Mouse (Mus musculus) thymus, adult 2 months (tissue): Measurements from ENCODE around the gene Cep250. TPM values are rescaled to one million over a fixed set of nuclear protein-coding genes. Genes with fewer than 3 reads are reported as not detected.

ENCODE experiments used
- DNase-seq: peaks from one replicate; pipeline ENCODE4 v3.0.0; 2021
- H3K27ac ChIP-seq: fragments of 200-500 bp; 2 replicates; pipeline ENCODE4 v1.5.1; 2012; ENCODE audit warnings: low read length, control low read depth; ENCODE audit not compliant: control insufficient read depth, insufficient read depth
- H3K27me3 ChIP-seq: fragments of 200-500 bp; 2 replicates; pipeline ENCODE4 v1.6.1; 2012; ENCODE audit warnings: mild to moderate bottlenecking, low read length, moderate library complexity, mixed read lengths; ENCODE audit not compliant: control insufficient read depth, insufficient read depth
- H3K36me3 ChIP-seq: fragments of 200-500 bp; 2 replicates; pipeline ENCODE4 v1.6.1; 2012; ENCODE audit warnings: mild to moderate bottlenecking, low read length, moderate library complexity; ENCODE audit not compliant: control insufficient read depth, insufficient read depth
- H3K4me1 ChIP-seq: fragments of 200-500 bp; replicated peaks from 2 replicates; pipeline ENCODE4 v1.6.1; 2012; ENCODE audit warnings: low read length; ENCODE audit not compliant: control insufficient read depth, insufficient read depth
- H3K4me3 ChIP-seq: fragments of 200-500 bp; 2 replicates; pipeline ENCODE4 v1.5.1; 2012; ENCODE audit warnings: mild to moderate bottlenecking, low read length, control low read depth, moderate library complexity; ENCODE audit not compliant: control insufficient read depth, insufficient read depth
- CTCF ChIP-seq: fragments of 200-500 bp; IDR thresholded peaks from 2 replicates; pipeline ENCODE4 v1.5.1; 2012; ENCODE audit warnings: mild to moderate bottlenecking, control low read depth, low read length, moderate library complexity, borderline replicate concordance; ENCODE audit not compliant: control insufficient read depth, poor library complexity, insufficient read depth; ENCODE audit errors: extremely low read depth
- POLR2A ChIP-seq: fragments of 200-500 bp; IDR thresholded peaks from 2 replicates; pipeline ENCODE4 v1.6.1; 2012; ENCODE audit warnings: mild to moderate bottlenecking, low read length, control low read depth, moderate library complexity; ENCODE audit not compliant: control insufficient read depth, poor library complexity, insufficient read depth; ENCODE audit errors: extremely low read depth
- WGBS: fragments of 180-500 bp; shearing (Covaris S2); methylation state at CpG from one replicate; pipeline ENCODE4 v1.1.7; 2018; 5-methylcytosine and 5-hydroxymethylcytosine counted together
- polyA plus RNA-seq: library from polyadenylated mRNA; depleted of rRNA; stranded (reverse); fragments of >200 nt; gene quantifications from 2 replicates; pipeline ENCODE4 v1.2.3, GENCODE M21; 2012

Gene Cep250
- polyA plus RNA-seq, 1 experiment: 31.6 TPM

- no peak overlapping the region for H3K4me3 ChIP-seq
- H3K27ac ChIP-seq: no peak overlapping the region
- no peaks in the 10 kb centered on the region for H3K36me3 ChIP-seq
- TF ChIP-seq POLR2A: no peak
- no peak for TF ChIP-seq CTCF
- DNase-seq: no peak
- WGBS: 44% methylated on average over 7 of the region's 7 CpGs
- H3K27me3 ChIP-seq: no peaks in the 10 kb centered on the region
- H3K4me1 ChIP-seq: no peaks in the 10 kb centered on the region
Measured at GRCm38 (mm10) chr2:155939897-155940529, 16.2 kb upstream of the Cep250 start.

- DNase-seq: no peak
- Histone ChIP-seq H3K27me3 (no peaks in the 10 kb centered on the region), H3K36me3 (no peaks in the 10 kb centered on the region), H3K4me1 (no peaks in the 10 kb centered on the region), H3K4me3 (no peak within 1 kb of the TSS), H3K27ac (no peak within 1 kb of the TSS)
- WGBS: 97% methylated on average over 3 of the region's 3 CpGs
- TF ChIP-seq POLR2A (no peak), CTCF (no peak)
Measured at GRCm38 (mm10) chr2:155940681-155941080, 15.6 kb upstream of the Cep250 start, which contains the start of gene Gm15557. TSS of gene Gm15557 (plus strand) at chr2:155940728.

DNA sequence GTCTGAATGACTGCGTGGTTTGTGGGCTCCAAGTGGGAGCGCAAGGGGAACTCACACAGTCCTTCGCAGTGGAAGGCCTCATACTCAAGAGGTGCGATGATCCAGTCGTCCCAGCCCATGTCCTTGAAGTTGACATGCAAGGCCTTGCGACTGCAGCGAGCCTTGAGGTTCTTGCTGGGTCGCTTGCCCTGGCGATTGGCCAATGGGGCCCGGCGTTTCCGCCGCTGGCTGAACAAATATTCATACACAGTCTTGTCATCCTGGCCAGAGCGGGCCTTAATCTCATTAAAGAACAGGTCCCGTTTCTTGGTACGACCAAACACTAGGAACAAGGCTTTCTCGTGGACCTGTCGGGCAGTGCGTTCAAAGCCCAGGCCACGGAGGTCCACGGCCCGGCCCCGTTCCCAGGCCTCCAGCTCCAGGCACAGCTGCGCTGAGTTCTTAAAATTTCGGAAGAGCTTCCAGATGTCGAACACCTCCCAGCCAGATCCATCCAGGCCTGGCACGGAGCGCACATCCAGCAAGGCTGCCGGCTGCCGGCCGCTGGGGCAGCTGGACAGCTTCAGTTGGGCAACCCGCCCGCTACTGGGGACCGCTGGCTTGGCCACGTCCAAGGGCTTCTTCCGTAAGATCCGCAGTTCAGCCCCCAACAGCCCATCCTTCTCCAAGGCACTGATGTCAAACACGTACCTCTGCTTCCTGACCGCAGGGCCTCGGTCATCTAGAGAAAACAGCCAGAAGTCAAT lies 14.4 kb upstream of the Cep250 start:
- no peak overlapping the region for H3K27ac ChIP-seq
- no peaks in the 10 kb centered on the region for H3K4me1 ChIP-seq
- no peaks in the 10 kb centered on the region for H3K27me3 ChIP-seq
- H3K4me3 ChIP-seq: no peak overlapping the region
- WGBS: 97% methylated on average over 40 of the region's 40 CpGs
- TF ChIP-seq CTCF: no peak
- no peak for TF ChIP-seq POLR2A
- DNase-seq: no peak
- no peaks in the 10 kb centered on the region for H3K36me3 ChIP-seq

DNA sequence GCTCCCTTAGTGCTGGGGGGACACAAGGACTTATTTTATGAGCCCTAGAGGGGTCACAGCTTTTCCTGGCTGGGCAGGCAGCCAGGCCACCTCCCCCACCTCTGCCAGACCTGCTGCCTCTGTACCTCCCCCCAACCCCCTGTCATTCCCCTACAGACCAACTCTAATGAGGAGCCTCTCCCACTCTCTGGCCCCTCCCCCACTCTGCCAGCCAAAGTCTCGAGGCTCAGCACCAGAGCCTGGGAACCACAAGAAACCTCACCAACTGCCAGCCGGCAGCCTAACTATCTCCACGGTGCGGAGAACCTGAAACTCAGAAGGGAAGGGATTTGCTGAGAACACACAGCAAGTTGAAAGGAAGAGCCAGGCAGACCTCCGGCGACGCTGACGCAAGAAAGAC lies 12.8 kb upstream of the Cep250 start:
- Histone ChIP-seq H3K36me3 (no peaks in the 10 kb centered on the region), H3K27me3 (no peaks in the 10 kb centered on the region), H3K27ac (no peak overlapping the region), H3K4me1 (no peaks in the 10 kb centered on the region), H3K4me3 (no peak overlapping the region)
- 40% methylated on average over 8 of the region's 8 CpGs for WGBS
- TF ChIP-seq CTCF (no peak), POLR2A (no peak)
- DNase-seq: no peak

DNA sequence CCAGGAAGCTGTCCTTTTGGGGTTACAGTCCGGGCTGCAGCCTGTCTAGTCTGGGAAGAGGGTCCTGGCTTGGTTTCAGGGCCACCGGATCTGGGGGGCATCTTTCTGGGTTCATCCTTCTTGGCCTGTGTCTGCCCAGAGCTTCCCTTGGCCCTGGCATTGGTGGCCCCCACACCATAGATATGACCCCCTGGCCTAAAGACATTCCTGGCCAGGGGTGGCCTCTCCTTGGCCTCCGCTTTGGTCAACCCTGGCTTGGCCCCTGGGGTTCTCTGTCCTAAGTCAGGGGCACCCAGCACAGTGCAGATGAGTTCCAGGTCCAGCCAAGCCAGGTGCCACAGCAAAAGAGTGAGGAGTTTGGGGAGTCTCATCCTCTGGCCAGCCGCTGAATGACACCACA lies 11.6 kb upstream of the Cep250 start:
- Histone ChIP-seq H3K27me3 (no peaks in the 10 kb centered on the region), H3K27ac (no peak overlapping the region), H3K36me3 (no peaks in the 10 kb centered on the region), H3K4me1 (no peaks in the 10 kb centered on the region), H3K4me3 (no peak overlapping the region)
- DNase-seq: no peak
- WGBS: 86% methylated on average over 4 of the region's 4 CpGs
- TF ChIP-seq POLR2A (no peak), CTCF (no peak)

DNA sequence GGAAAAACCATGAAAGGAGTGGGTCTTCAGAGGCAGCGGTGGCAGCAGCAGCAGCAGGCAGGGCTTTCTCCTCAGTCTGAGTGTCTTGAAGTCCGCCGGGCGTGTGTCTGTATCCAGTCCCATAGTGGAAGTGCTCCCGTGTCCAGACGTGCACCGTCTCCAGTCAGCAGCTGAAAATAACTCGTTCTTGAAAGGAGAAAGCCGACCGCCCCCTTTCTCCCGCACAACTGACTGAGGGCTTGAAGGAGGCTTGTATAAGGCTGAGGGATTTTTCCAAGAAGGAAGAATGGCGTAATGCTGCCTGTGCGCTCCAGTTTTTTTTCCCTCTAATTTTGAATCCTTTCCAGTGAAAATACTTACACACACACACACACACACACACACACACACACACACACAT lies 11.1 kb upstream of the Cep250 start, which contains the start of gene Gdf5:
Gene Gdf5, minus strand, starts transcription at position 244 of the 400 bp plus-strand sequence.
- no peak within 1 kb of the TSS for H3K27ac ChIP-seq
- no peaks in the 10 kb centered on the region for H3K36me3 ChIP-seq
- no peak for DNase-seq
- TF ChIP-seq CTCF (no peak), POLR2A (no peak)
- WGBS: 86% methylated on average over 13 of the region's 13 CpGs
- H3K4me1 ChIP-seq: no peaks in the 10 kb centered on the region
- no peaks in the 10 kb centered on the region for H3K27me3 ChIP-seq
- no peak within 1 kb of the TSS for H3K4me3 ChIP-seq
